Mouse (Mus musculus) brain, embryonic 14.5 days (tissue): ENCODE measurements around the gene Exo5.

Source experiments
- CTCF ChIP-seq: fragments of 200-500 bp; IDR thresholded peaks from 2 replicates; pipeline ENCODE4 v1.5.1; 2012; ENCODE audit warnings: inconsistent platforms, mild to moderate bottlenecking, moderate library complexity, borderline replicate concordance; ENCODE audit not compliant: insufficient read depth, insufficient read length; ENCODE audit errors: extremely low read depth
- POLR2A ChIP-seq: fragments of 200-500 bp; IDR thresholded peaks from 2 replicates; pipeline ENCODE4 v1.6.1; 2012; ENCODE audit warnings: mild to moderate bottlenecking, inconsistent platforms, borderline replicate concordance; ENCODE audit not compliant: poor library complexity, insufficient read depth, insufficient read length, severe bottlenecking; ENCODE audit errors: extremely low read depth

DNA sequence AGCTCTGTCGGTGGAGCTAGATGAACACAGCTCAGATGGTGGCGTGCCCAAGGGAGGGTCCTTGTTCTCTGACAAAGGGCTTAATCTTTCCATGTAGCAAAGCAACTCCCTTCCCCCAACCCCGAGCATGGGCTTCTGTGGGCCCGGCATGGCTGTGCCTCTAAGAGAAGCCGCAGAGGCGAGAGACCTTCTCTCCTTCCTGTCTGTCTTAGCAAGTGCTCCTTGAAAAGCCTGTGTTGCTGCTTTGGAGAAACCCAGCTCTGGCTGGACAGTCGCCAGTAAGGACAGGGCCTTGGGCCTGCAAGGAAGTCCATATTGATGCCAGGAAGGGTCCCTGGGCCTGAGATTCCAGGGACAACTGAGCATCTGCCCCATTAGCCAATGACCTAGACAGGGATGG is 29.6 kb downstream of the Exo5 start:
- no peak for TF ChIP-seq CTCF
- no peak for TF ChIP-seq POLR2A
